Mouse (Mus musculus): ENCODE data around the gene D930048N14Rik. TPM values are rescaled to one million over a fixed set of nuclear protein-coding genes. Genes with fewer than 3 reads are reported as not detected.

The D930048N14Rik gene
- total and polyA plus RNA-seq, 3 experiments, result 0.38 to 1.5 (median 0.81) TPM

DNA sequence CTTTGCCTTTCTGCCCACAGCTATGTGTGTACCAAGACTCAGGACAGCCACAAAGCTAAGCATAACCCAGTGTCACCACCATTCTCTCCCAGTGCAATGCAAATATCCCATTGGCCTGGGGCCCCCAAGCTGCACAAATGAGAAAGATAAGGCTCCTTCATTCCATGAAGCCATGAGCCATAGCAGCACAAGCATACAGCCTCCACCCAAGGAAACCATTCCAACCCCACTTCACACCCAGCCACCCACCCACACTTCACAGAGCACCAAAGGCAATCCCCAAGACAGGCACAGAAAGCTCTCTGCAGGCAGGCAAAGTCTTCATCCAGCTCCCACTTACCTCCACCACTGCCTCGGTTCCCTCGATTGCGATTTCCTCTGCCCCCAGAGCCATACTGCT lies 48.5 kb upstream of the D930048N14Rik start:
- in situ Hi-C loops (cut with MboI; ENCODE audit: low pct_ligation_motif_present, low pct_unique_long_range_greater_than_20kb, low sequenced_read_pairs), result no loop called here
- Histone ChIP-seq H3K36me3 (replicated peaks in 1 of 2; ENCODE audit: control insufficient read depth in 1 of 2, insufficient read depth in 1 of 2, low read length in 1 of 2) (peaks cover 78 to 86% of the 10 kb centered on the region in 2 experiments), H3K27me3 (replicated peaks) (no peaks in the 10 kb centered on the region), H3K79me2 (replicated peaks; ENCODE audit: control insufficient read depth, extremely low read depth, insufficient read depth, poor library complexity, severe bottlenecking) (peaks cover 65% of the 10 kb centered on the region), H3K4me2 (ENCODE audit: insufficient read depth, low read depth, poor library complexity, severe bottlenecking) (no peak overlapping the region), H3K9ac (ENCODE audit: insufficient read depth, low read depth) (no peak overlapping the region), H3K4me1 (ENCODE audit: control insufficient read depth in 1 of 2, insufficient read depth in 2 of 2) (peaks cover 6 to 61% of the 10 kb centered on the region in 2 experiments), H3K4me3 (replicated peaks in 1 of 3; ENCODE audit: low read depth in 2 of 3, low read length in 2 of 3, poor library complexity in 1 of 3) (no peak overlapping the region), H3K27ac (ENCODE audit: insufficient read depth, low read depth) (no peak overlapping the region), H3K9me3 (replicated peaks; ENCODE audit: low read length) (no peaks in the 10 kb centered on the region)
- dilution Hi-C loops (cut with MboI; ENCODE audit: extremely low pct_ligation_motif_present, extremely low pct_unique_long_range_greater_than_20kb, low sequenced_read_pairs), result no loop called here
- DNase-seq (ENCODE audit: extremely low read depth), result no peak
- TF ChIP-seq ZNF384 (IDR thresholded peaks at IDR 0.05; ENCODE audit: low read depth, low read length) (no peak), ZMIZ1 (IDR thresholded peaks at IDR 0.05; ENCODE audit: low read depth, low read length) (peak; percentile 54; the same call in 1 of the 2 replicates), NELFE (IDR thresholded peaks at IDR 0.05; ENCODE audit: low read depth, low read length) (peak; percentile 47; the same call in 1 of the 2 replicates), MYC (IDR thresholded peaks at IDR 0.05; ENCODE audit: low read depth, low read length) (no peak), CHD1 (IDR thresholded peaks at IDR 0.05; ENCODE audit: low read depth, low read length) (no peak)

GRCm38 (mm10) chr11:51605602-51606446 lies 44.9 kb upstream of the D930048N14Rik start:
- dilution Hi-C loops (cut with MboI; ENCODE audit: extremely low pct_ligation_motif_present, extremely low pct_unique_long_range_greater_than_20kb, low sequenced_read_pairs) (no loop called here), in situ Hi-C loops (cut with MboI; ENCODE audit: low pct_ligation_motif_present, low pct_unique_long_range_greater_than_20kb, low sequenced_read_pairs) (no loop called here)
- Histone ChIP-seq H3K9me3 (replicated peaks; ENCODE audit: low read length) (no peaks in the 10 kb centered on the region), H3K4me3 (replicated peaks in 1 of 3; ENCODE audit: low read depth in 2 of 3, low read length in 2 of 3, poor library complexity in 1 of 3) (peak overlapping the region; percentile 88 to 99 (median 97)), H3K79me2 (replicated peaks; ENCODE audit: control insufficient read depth, extremely low read depth, insufficient read depth, poor library complexity, severe bottlenecking) (peaks cover 55% of the 10 kb centered on the region), H3K36me3 (replicated peaks in 1 of 2; ENCODE audit: control insufficient read depth in 1 of 2, insufficient read depth in 1 of 2, low read length in 1 of 2) (peaks cover 44 to 51% of the 10 kb centered on the region in 2 experiments), H3K9ac (ENCODE audit: insufficient read depth, low read depth) (peak overlapping the region; percentile 94), H3K27me3 (replicated peaks) (no peaks in the 10 kb centered on the region), H3K4me1 (ENCODE audit: control insufficient read depth in 1 of 2, insufficient read depth in 2 of 2) (peaks cover 6 to 54% of the 10 kb centered on the region in 2 experiments), H3K27ac (ENCODE audit: insufficient read depth, low read depth) (peak overlapping the region; percentile 79), H3K4me2 (ENCODE audit: insufficient read depth, low read depth, poor library complexity, severe bottlenecking) (peak overlapping the region; percentile 84)
- peak; percentile 80 for DNase-seq (ENCODE audit: extremely low read depth)
- TF ChIP-seq IRF4 (IDR thresholded peaks at IDR 0.05; ENCODE audit: low read depth, low read length) (peak; percentile 18), TCF12 (IDR thresholded peaks at IDR 0.05; ENCODE audit: low read depth, low read length) (peak; percentile 69; the same call in 1 of the 2 replicates), UBTF (IDR thresholded peaks at IDR 0.05; ENCODE audit: low read depth, low read length) (no peak), ETS1 (conservative IDR thresholded peaks at IDR 0.05; ENCODE audit: low read depth, low read length) (no peak), MAZ (IDR thresholded peaks at IDR 0.05; ENCODE audit: low read depth, low read length) (no peak), NRF1 (IDR thresholded peaks at IDR 0.05; ENCODE audit: low read depth, low read length) (peak; percentile 80), ZKSCAN1 (IDR thresholded peaks at IDR 0.05; ENCODE audit: borderline replicate concordance, low read depth, low read length) (no peak), POLR2A (IDR thresholded peaks at IDR 0.05; ENCODE audit: low read depth, low read length) (peak; percentile 64), CTCF (conservative IDR thresholded peaks at IDR 0.05 in 1 of 2, IDR thresholded peaks at IDR 0.05 in 1 of 2; ENCODE audit: low read depth in 2 of 2, low read length in 2 of 2) (no peak), CHD2 (IDR thresholded peaks at IDR 0.05; ENCODE audit: low read length) (peak; percentile 10; the same call in 1 of the 2 replicates), SIN3A (IDR thresholded peaks at IDR 0.05; ENCODE audit: low read length) (peak; percentile 83), POLR2AphosphoS2 (IDR thresholded peaks at IDR 0.05; ENCODE audit: low read depth, low read length) (peak; percentile 74; the same call in 1 of the 2 replicates), HCFC1 (IDR thresholded peaks at IDR 0.05; ENCODE audit: low read depth, low read length) (peak; percentile 74), RCOR1 (conservative IDR thresholded peaks at IDR 0.05; ENCODE audit: low read depth, low read length) (no peak), SMC3 (IDR thresholded peaks at IDR 0.05; ENCODE audit: low read depth, low read length) (no peak), CHD1 (IDR thresholded peaks at IDR 0.05; ENCODE audit: low read depth, low read length) (0 out of 2 replicates have a peak, but pooled peaks have one; percentile 38), ZMIZ1 (IDR thresholded peaks at IDR 0.05; ENCODE audit: low read depth, low read length) (peak; percentile 60; the same call in 1 of the 2 replicates), ZNF384 (IDR thresholded peaks at IDR 0.05; ENCODE audit: low read depth, low read length) (no peak), PAX5 (IDR thresholded peaks at IDR 0.05; ENCODE audit: low read length) (no peak), JUN (IDR thresholded peaks at IDR 0.05; ENCODE audit: insufficient read depth, low read depth, low read length) (no peak), MYC (IDR thresholded peaks at IDR 0.05; ENCODE audit: low read depth, low read length) (peak; percentile 57; the same call in 1 of the 2 replicates), RAD21 (IDR thresholded peaks at IDR 0.05; ENCODE audit: low read depth, low read length) (no peak), BHLHE40 (IDR thresholded peaks at IDR 0.05; ENCODE audit: low read depth, low read length) (no peak), GABPA (IDR thresholded peaks at IDR 0.05; ENCODE audit: insufficient replicate concordance, low read depth, low read length) (no peak), MEF2A (IDR thresholded peaks at IDR 0.05; ENCODE audit: borderline replicate concordance, low read depth, low read length) (no peak; the same call in 1 of the 2 replicates), EP300 (IDR thresholded peaks at IDR 0.05; ENCODE audit: low read length) (no peak), TBP (conservative IDR thresholded peaks at IDR 0.05; ENCODE audit: low read depth, low read length) (0 out of 2 replicates have a peak, but pooled peaks have one; percentile 16), JUND (conservative IDR thresholded peaks at IDR 0.05; ENCODE audit: low read depth, low read length) (no peak), KAT2A (IDR thresholded peaks at IDR 0.05; ENCODE audit: insufficient replicate concordance, low read length) (0 out of 2 replicates have a peak, but pooled peaks have one; percentile 55)
